Mouse (Mus musculus) heart, embryonic 14.5 days (tissue): Measurements from ENCODE around the gene Ccdc6. TPM values are rescaled to one million over a fixed set of nuclear protein-coding genes. Genes with fewer than 3 reads are reported as not detected.

Experiments used
- polyA plus RNA-seq: library from polyadenylated mRNA; unstranded; fragments of >200 nt; fragmentation: Nextera tagmentation; extraction: Ambion mirVana; gene quantifications from 2 replicates; pipeline ENCODE4 v1.2.1, GENCODE M21; 2014

Gene Ccdc6
- polyA plus RNA-seq, 1 experiment from 2014 or later = 24.8 TPM

Other genes with a start within 250 kb of the Ccdc6 start
- gene Mrln, start 107.5 kb downstream of the Ccdc6 start, polyA plus RNA-seq = 0.92 and 1.6 TPM in 2 replicates
- 0.74 and 0.76 TPM in 2 replicates for gene Slc16a9, start 148.0 kb downstream of the Ccdc6 start, polyA plus RNA-seq